Mouse (Mus musculus) myocyte (in vitro differentiated cells): Measurements from ENCODE around the gene Ngdn. TPM values are rescaled to one million over a fixed set of nuclear protein-coding genes. Genes with fewer than 3 reads are reported as not detected.

ENCODE experiments used
- H3K27me3 ChIP-seq: one replicate; pipeline ENCODE4 v1.6.1; 2011; ENCODE audit not compliant: control insufficient read depth, insufficient read depth, insufficient read length
- H3K36me3 ChIP-seq: one replicate; pipeline ENCODE4 v1.6.1; 2011; ENCODE audit not compliant: control insufficient read depth, insufficient read depth
- H3K4me2 ChIP-seq: one replicate; pipeline ENCODE4 v1.6.1; 2011; ENCODE audit warnings: low read depth, control low read depth
- H3K4me3 ChIP-seq: one replicate; pipeline ENCODE4 v1.5.1; 2011; ENCODE audit warnings: mild to moderate bottlenecking, control low read depth, moderate library complexity
- H3K79me2 ChIP-seq: one replicate; pipeline ENCODE4 v1.6.1; 2011; ENCODE audit not compliant: control insufficient read depth, insufficient read depth
- H3ac ChIP-seq: one replicate; pipeline ENCODE4 v1.6.1; 2011; ENCODE audit not compliant: control insufficient read depth, insufficient read length
- CEBPB ChIP-seq: IDR thresholded peaks from 2 replicates; pipeline ENCODE4 v1.6.1; 2011; ENCODE audit warnings: mild to moderate bottlenecking, moderate library complexity; ENCODE audit not compliant: poor library complexity, insufficient read depth, severe bottlenecking
- E2F4 ChIP-seq: IDR thresholded peaks from one replicate; pipeline ENCODE4 v1.6.1; 2011; ENCODE audit warnings: mild to moderate bottlenecking, control low read depth, moderate library complexity; ENCODE audit not compliant: insufficient read depth
- MAX ChIP-seq: IDR thresholded peaks from one replicate; pipeline ENCODE4 v1.6.1; 2011; ENCODE audit warnings: low read depth, mild to moderate bottlenecking, control low read depth
- MYOD1 ChIP-seq, 3 experiments: IDR thresholded peaks; one replicate each; pipeline ENCODE4 v1.6.1; 2011; ENCODE audit warnings: control low read depth in 2 of 3, low read depth in 2 of 3, mild to moderate bottlenecking in 2 of 3, moderate library complexity in 1 of 3; ENCODE audit not compliant: insufficient read length in 2 of 3, control insufficient read depth in 1 of 3
- MYOG ChIP-seq, 3 experiments: IDR thresholded peaks; one replicate each; pipeline ENCODE4 v1.6.1; 2011; ENCODE audit warnings: control low read depth in 2 of 3, low read depth in 2 of 3, mild to moderate bottlenecking in 2 of 3; ENCODE audit not compliant: insufficient read length in 2 of 3, control insufficient read depth in 1 of 3, insufficient read depth in 1 of 3
- POLR2A ChIP-seq: IDR thresholded peaks from one replicate; pipeline ENCODE4 v1.6.1; 2011; ENCODE audit warnings: low read depth, mild to moderate bottlenecking, control low read depth, moderate library complexity; ENCODE audit not compliant: insufficient read length
- POLR2AphosphoS2 ChIP-seq: IDR thresholded peaks from one replicate; pipeline ENCODE4 v1.6.1; 2011; ENCODE audit warnings: low read depth, control low read depth; ENCODE audit not compliant: insufficient read length
- REST ChIP-seq: IDR thresholded peaks from one replicate; pipeline ENCODE4 v1.6.1; 2011; ENCODE audit warnings: mild to moderate bottlenecking, control low read depth, moderate library complexity; ENCODE audit not compliant: insufficient read depth, insufficient read length
- SRF ChIP-seq: IDR thresholded peaks from one replicate; pipeline ENCODE4 v1.6.1; 2011; ENCODE audit warnings: low read depth; ENCODE audit not compliant: control insufficient read depth, insufficient read length
- TCF12 ChIP-seq: IDR thresholded peaks from one replicate; pipeline ENCODE4 v1.6.1; 2011; ENCODE audit warnings: mild to moderate bottlenecking, control low read depth; ENCODE audit not compliant: poor library complexity, insufficient read depth, severe bottlenecking
- TCF3 ChIP-seq: IDR thresholded peaks from one replicate; pipeline ENCODE4 v1.6.1; 2011; ENCODE audit warnings: low read depth, control low read depth; ENCODE audit not compliant: insufficient read length
- USF1 ChIP-seq: IDR thresholded peaks from one replicate; pipeline ENCODE4 v1.6.1; 2011; ENCODE audit warnings: low read depth, mild to moderate bottlenecking, control low read depth, moderate library complexity
- polyA plus RNA-seq: library from polyadenylated mRNA; unstranded; fragments of >200 nt; fragmentation: generic; extraction: Trizol; gene quantifications from one replicate; pipeline ENCODE4 v1.2.1, GENCODE M21; 2012; ENCODE audit warnings: missing spikeins

Gene Ngdn
- polyA plus RNA-seq, 1 experiment: 39.4 TPM

DNA sequence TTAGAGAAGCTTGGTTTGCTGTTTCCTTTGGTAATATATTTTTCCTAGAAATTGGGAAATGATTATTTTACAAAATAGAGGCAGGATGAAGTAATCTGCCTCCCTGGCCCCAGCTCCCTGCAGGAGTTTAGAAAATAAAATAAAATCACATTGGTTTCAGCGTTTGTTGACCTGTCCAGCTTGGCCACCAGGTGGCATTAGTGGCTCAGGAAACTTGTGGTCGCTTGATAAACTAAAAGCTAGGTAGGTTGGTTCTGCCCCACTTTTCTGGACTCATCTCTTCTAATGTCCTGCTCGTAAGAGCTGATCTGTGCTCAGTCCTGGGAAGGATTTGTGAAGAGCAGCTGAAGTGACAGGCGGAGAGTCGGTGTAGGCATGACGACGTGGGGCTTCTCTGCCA lies 9.0 kb downstream of the Ngdn start:
- no peak overlapping the region for H3K4me2 ChIP-seq
- no peak overlapping the region for H3ac ChIP-seq
- H3K79me2 ChIP-seq: no peaks in the 10 kb centered on the region
- H3K36me3 ChIP-seq: peaks cover 27% of the 10 kb centered on the region
- TF ChIP-seq E2F4 (no peak), MYOD1 (IDR thresholded peaks at IDR 0.05; ENCODE audit: control insufficient read depth in 1 of 3, insufficient read length in 2 of 3, low read depth in 2 of 3) (no peak), CEBPB (no peak), SRF (no peak), MYOG (IDR thresholded peaks at IDR 0.05; ENCODE audit: control insufficient read depth in 1 of 3, insufficient read depth in 1 of 3, insufficient read length in 2 of 3, low read depth in 2 of 3) (no peak), TCF12 (no peak), POLR2A (no peak), POLR2AphosphoS2 (no peak), REST (no peak), MAX (no peak), TCF3 (no peak), USF1 (no peak)
- H3K4me3 ChIP-seq: no peak overlapping the region
- no peaks in the 10 kb centered on the region for H3K27me3 ChIP-seq

DNA sequence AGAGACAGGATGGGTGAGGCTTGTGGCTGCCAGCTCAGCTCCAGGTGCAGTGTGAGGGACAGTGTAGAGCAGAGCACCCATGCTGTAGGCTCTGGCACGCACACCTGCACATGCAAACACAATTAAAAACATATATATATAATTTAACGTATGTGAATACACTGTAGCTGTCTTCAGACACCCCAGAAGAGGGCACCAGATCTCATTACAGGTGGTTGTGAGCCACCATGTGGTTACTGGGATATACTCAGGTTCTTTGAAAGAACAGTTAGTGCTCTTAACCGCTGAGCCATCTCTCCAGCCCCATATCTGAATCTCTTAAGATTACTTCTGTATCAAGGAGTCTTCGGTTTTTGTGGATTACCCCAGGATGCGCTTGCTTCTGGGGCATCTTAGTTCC lies 10.3 kb downstream of the Ngdn start:
- H3K36me3 ChIP-seq: peaks cover 26% of the 10 kb centered on the region
- no peak overlapping the region for H3ac ChIP-seq
- H3K4me3 ChIP-seq: no peak overlapping the region

GRCm38 (mm10) chr14:55027251-55027650 lies 12.0 kb downstream of the Ngdn start:
- H3K4me3 ChIP-seq: no peak overlapping the region
- no peaks in the 10 kb centered on the region for H3K27me3 ChIP-seq
- no peak overlapping the region for H3K4me2 ChIP-seq
- TF ChIP-seq MAX (no peak), TCF12 (no peak), REST (peak; percentile 71)
- H3K36me3 ChIP-seq: peaks cover 18% of the 10 kb centered on the region
- no peak overlapping the region for H3ac ChIP-seq
- H3K79me2 ChIP-seq: no peaks in the 10 kb centered on the region

More for the DNA sequence above, 10.3 kb downstream of the Ngdn start:
- TF ChIP-seq MYOG (IDR thresholded peaks at IDR 0.05; ENCODE audit: control insufficient read depth in 1 of 3, insufficient read depth in 1 of 3, insufficient read length in 2 of 3, low read depth in 2 of 3) (no peak), MAX (no peak), MYOD1 (IDR thresholded peaks at IDR 0.05; ENCODE audit: control insufficient read depth in 1 of 3, insufficient read length in 2 of 3, low read depth in 2 of 3) (no peak), USF1 (no peak), TCF3 (no peak), CEBPB (no peak), POLR2AphosphoS2 (no peak), REST (no peak), E2F4 (no peak), POLR2A (no peak)
- H3K79me2 ChIP-seq: no peaks in the 10 kb centered on the region
- no peaks in the 10 kb centered on the region for H3K27me3 ChIP-seq
- no peak overlapping the region for H3K4me2 ChIP-seq

DNA sequence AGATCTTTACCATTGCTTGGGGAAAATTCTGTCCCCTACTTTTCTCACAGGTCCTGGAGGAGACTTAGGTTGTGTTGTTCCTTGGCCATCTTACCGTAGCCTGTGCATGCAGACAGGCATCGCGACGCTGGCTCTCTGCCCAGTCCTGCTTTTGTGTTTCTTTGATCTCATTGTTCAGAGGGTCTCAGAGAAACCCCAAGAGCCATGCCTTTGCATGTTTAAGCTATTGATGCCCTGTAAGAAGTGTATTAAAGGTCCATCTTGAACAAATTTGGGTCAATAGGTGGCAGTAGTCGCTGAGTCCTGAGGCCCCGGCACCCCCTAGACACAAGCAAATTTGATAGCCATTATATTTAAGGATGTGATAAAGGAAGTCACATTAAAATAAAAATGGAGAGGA lies 12.4 kb downstream of the Ngdn start:
- peaks cover 15% of the 10 kb centered on the region for H3K36me3 ChIP-seq
- H3K4me3 ChIP-seq: no peak overlapping the region
- H3K79me2 ChIP-seq: no peaks in the 10 kb centered on the region
- TF ChIP-seq E2F4 (no peak), SRF (no peak)
- H3ac ChIP-seq: no peak overlapping the region
- no peaks in the 10 kb centered on the region for H3K27me3 ChIP-seq
- H3K4me2 ChIP-seq: no peak overlapping the region

GRCm38 (mm10) chr14:55028333-55028835 lies 13.1 kb downstream of the Ngdn start:
- Histone ChIP-seq H3K79me2 (no peaks in the 10 kb centered on the region), H3K4me3 (no peak overlapping the region), H3K4me2 (no peak overlapping the region), H3K36me3 (peaks cover 15% of the 10 kb centered on the region), H3K27me3 (no peaks in the 10 kb centered on the region), H3ac (no peak overlapping the region)
- TF ChIP-seq MYOD1 (IDR thresholded peaks at IDR 0.05; ENCODE audit: control insufficient read depth in 1 of 3, insufficient read length in 2 of 3, low read depth in 2 of 3) (no peak), TCF3 (no peak), SRF (no peak), MYOG (IDR thresholded peaks at IDR 0.05; ENCODE audit: control insufficient read depth in 1 of 3, insufficient read depth in 1 of 3, insufficient read length in 2 of 3, low read depth in 2 of 3) (no peak), USF1 (no peak), POLR2AphosphoS2 (no peak), TCF12 (no peak), CEBPB (no peak), E2F4 (no peak), POLR2A (no peak)
